Mouse (Mus musculus) embryonic facial prominence, embryonic 13.5 days (tissue): ENCODE data around the gene Mok. TPM values are rescaled to one million over a fixed set of nuclear protein-coding genes. Genes with fewer than 3 reads are reported as not detected.
A peak's percentile ranks its signal among the peaks of the same experiment; 100 is the strongest.
"Not testable (repeated sequence)": the region's sequence is repeated elsewhere in the genome, so short reads cannot be mapped to it uniquely, and the experiment has no call there.

Source experiments
- ATAC-seq: fragments of 200-750 bp; cut with Nextera tagmentation; 2 replicates; pipeline ENCODE4 v1.8.0; 2017; ENCODE audit warnings: low read depth; ENCODE audit not compliant: insufficient number of reproducible peaks, insufficient read depth, low FRiP score, low TSS enrichment
- H3K27ac ChIP-seq: fragments of 300-500 bp; sonication (generic); 2 replicates; pipeline ENCODE4 v1.5.1; 2015; ENCODE audit warnings: moderate library complexity, mild to moderate bottlenecking, inconsistent platforms
- H3K27me3 ChIP-seq: fragments of 300-500 bp; sonication (generic); 2 replicates; pipeline ENCODE4 v1.6.1; 2015; ENCODE audit warnings: mild to moderate bottlenecking, inconsistent platforms
- H3K36me3 ChIP-seq: fragments of 300-500 bp; sonication (generic); 2 replicates; pipeline ENCODE4 v1.6.1; 2015; ENCODE audit warnings: mild to moderate bottlenecking, inconsistent platforms
- H3K4me1 ChIP-seq: fragments of 300-500 bp; sonication (generic); 2 replicates; pipeline ENCODE4 v1.6.1; 2015; ENCODE audit warnings: inconsistent platforms
- H3K4me2 ChIP-seq: fragments of 300-500 bp; sonication (generic); 2 replicates; pipeline ENCODE4 v1.6.1; 2015; ENCODE audit warnings: moderate library complexity, mild to moderate bottlenecking, inconsistent platforms
- H3K4me3 ChIP-seq: fragments of 300-500 bp; sonication (generic); 2 replicates; pipeline ENCODE4 v1.5.1; 2015; ENCODE audit warnings: mild to moderate bottlenecking, inconsistent platforms
- H3K9ac ChIP-seq: fragments of 300-500 bp; sonication (generic); 2 replicates; pipeline ENCODE4 v1.6.1; 2015; ENCODE audit warnings: mild to moderate bottlenecking, inconsistent platforms
- H3K9me3 ChIP-seq: fragments of 300-500 bp; sonication (generic); 2 replicates; pipeline ENCODE4 v1.6.1; 2016; ENCODE audit warnings: inconsistent platforms
- WGBS: fragments of 180-500 bp; shearing (Covaris S2); methylation state at CpG from one replicate; pipeline ENCODE4 v1.1.7; 2015; ENCODE audit warnings: mixed read lengths; 5-methylcytosine and 5-hydroxymethylcytosine counted together
- polyA plus RNA-seq: library from polyadenylated mRNA; unstranded; fragments of >200 nt; fragmentation: Nextera tagmentation; extraction: Ambion mirVana; gene quantifications from 2 replicates; pipeline ENCODE4 v1.2.1, GENCODE M21; 2015

Gene Mok
- polyA plus RNA-seq, 1 experiment from 2014 or later = 6.5 TPM

DNA sequence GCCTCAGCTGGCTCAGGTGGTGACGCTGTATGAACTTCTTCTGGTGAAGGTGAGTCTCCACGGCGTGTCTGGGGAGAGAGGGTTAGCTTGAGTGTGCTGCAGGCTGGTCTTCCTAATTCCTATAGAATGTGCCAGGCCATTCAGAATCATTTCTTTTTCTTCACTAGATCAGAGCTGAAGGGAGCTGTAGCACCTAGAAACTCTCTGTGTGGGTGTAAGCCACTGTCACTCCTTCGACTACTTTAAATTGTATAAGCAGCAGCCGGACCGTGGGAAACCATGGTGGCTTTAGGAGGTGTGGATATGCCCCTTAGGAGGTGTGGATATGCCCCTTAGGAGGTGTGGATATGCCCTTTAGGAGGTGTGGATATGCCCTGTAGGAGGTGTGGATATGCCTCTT lies 23.3 kb upstream of the Mok start:
- Histone ChIP-seq H3K4me2 (no peak overlapping the region), H3K9me3 (no peaks in the 10 kb centered on the region), H3K27me3 (no peaks in the 10 kb centered on the region), H3K4me3 (no peak overlapping the region), H3K36me3 (peaks cover 77% of the 10 kb centered on the region), H3K9ac (no peak overlapping the region), H3K4me1 (no peaks in the 10 kb centered on the region), H3K27ac (no peak overlapping the region)
- WGBS = 94% methylated on average over 6 of the region's 6 CpGs
- ATAC-seq = no peak

- Histone ChIP-seq H3K36me3 (peaks cover 69% of the 10 kb centered on the region), H3K27ac (no peak overlapping the region), H3K27me3 (no peaks in the 10 kb centered on the region), H3K4me1 (peaks cover 5% of the 10 kb centered on the region; the same call in 1 of the 2 replicates), H3K9me3 (no peaks in the 10 kb centered on the region), H3K9ac (no peak overlapping the region), H3K4me3 (no peak overlapping the region), H3K4me2 (no peak overlapping the region)
- no peak for ATAC-seq
- whole genome bisulfite sequencing = 63% methylated on average over 7 of the region's 7 CpGs
These were observed 20.5 kb upstream of the Mok start for GRCm38 (mm10) chr12:110861256-110861655.

DNA sequence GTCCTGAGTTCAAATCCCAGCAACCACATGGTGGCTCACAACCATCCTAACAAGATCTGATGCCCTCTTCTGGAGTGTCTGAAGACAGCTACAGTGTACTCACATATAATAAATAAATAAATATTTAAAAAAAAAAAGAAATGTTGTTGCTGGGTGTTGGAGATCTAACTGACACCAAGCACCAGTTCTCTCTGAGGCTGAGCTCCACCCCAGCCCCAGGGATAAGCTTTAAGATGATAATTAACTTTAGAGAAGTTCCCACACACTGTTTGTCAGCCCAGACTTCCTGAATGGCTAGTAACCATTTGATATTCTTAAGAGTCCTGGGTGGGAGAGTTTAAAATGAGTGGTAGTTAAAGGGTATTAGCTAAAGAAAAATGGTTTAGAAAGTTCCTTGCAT lies 19.6 kb upstream of the Mok start:
- H3K36me3 ChIP-seq = peaks cover 69% of the 10 kb centered on the region
- H3K4me3 ChIP-seq = no peak overlapping the region
- no peak for ATAC-seq
- no peaks in the 10 kb centered on the region for H3K27me3 ChIP-seq
- H3K9ac ChIP-seq = no peak overlapping the region
- H3K4me1 ChIP-seq = peaks cover 5% of the 10 kb centered on the region; the same call in 1 of the 2 replicates
- no peak overlapping the region for H3K4me2 ChIP-seq
- H3K9me3 ChIP-seq = no peaks in the 10 kb centered on the region
- H3K27ac ChIP-seq = no peak overlapping the region

- not testable (repeated sequence) for H3K4me3 ChIP-seq, H3K27me3 ChIP-seq, H3K9me3 ChIP-seq, H3K4me1 ChIP-seq, ATAC-seq, H3K27ac ChIP-seq, H3K4me2 ChIP-seq, H3K9ac ChIP-seq
- peaks cover 60% of the 10 kb centered on the region for H3K36me3 ChIP-seq
- 96% methylated on average over 15 of the region's 15 CpGs for WGBS
These were observed 17.9 kb upstream of the Mok start for GRCm38 (mm10) chr12:110858681-110859080.

- H3K27me3 ChIP-seq = no peaks in the 10 kb centered on the region
- no peak overlapping the region for H3K4me2 ChIP-seq
- H3K4me3 ChIP-seq = no peak overlapping the region
- H3K27ac ChIP-seq = no peak overlapping the region
- no peak overlapping the region for H3K9ac ChIP-seq
- H3K4me1 ChIP-seq = peaks cover 11% of the 10 kb centered on the region; the same call in 1 of the 2 replicates
- H3K9me3 ChIP-seq = no peaks in the 10 kb centered on the region
- peaks cover 58% of the 10 kb centered on the region for H3K36me3 ChIP-seq
- WGBS = 55% methylated on average over 7 of the region's 7 CpGs
- no peak for ATAC-seq
These were observed 16.5 kb upstream of the Mok start for GRCm38 (mm10) chr12:110857196-110857595.

GRCm38 (mm10) chr12:110854786-110855737 lies 14.3 kb upstream of the Mok start:
- no peak overlapping the region for H3K9ac ChIP-seq
- peaks cover 22% of the 10 kb centered on the region for H3K4me1 ChIP-seq
- peak overlapping the region; percentile 23; the same call in 1 of the 2 replicates for H3K27ac ChIP-seq
- H3K4me2 ChIP-seq = no peak overlapping the region
- 83% methylated on average over 32 of the region's 32 CpGs for WGBS
- H3K4me3 ChIP-seq = no peak overlapping the region
- peaks cover 46% of the 10 kb centered on the region for H3K36me3 ChIP-seq
- no peaks in the 10 kb centered on the region for H3K27me3 ChIP-seq
- H3K9me3 ChIP-seq = no peaks in the 10 kb centered on the region
- no peak for ATAC-seq

DNA sequence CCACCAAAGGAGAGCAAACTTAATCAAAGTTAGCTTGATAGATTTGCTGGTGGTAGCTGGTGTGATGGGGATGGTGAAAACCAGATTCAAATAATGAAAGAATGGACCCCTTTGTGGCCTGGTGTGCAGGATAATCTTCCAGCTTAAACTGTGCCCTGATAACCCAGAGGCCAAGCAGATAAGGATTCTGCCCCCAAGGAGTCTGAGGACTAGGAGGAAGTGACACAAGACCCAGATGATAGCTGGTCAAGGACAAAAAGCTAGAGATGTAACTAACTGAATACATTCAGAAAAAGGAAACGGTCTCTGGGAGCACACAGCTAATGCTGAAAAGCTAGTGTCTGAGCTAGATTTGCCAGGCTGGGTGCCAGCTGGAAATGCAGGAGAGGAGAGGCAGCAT lies 11.2 kb upstream of the Mok start:
- H3K27ac ChIP-seq = no peak overlapping the region
- no peak overlapping the region for H3K4me3 ChIP-seq
- H3K4me2 ChIP-seq = no peak overlapping the region
- no peaks in the 10 kb centered on the region for H3K9me3 ChIP-seq
- ATAC-seq = no peak
- H3K9ac ChIP-seq = 0 out of 2 replicates have a peak overlapping the region, but pooled peaks have one; percentile 93
- peaks cover 17% of the 10 kb centered on the region for H3K4me1 ChIP-seq
- 89% methylated on average over 1 of the region's 1 CpGs for WGBS
- peaks cover 2% of the 10 kb centered on the region; the same call in 1 of the 2 replicates for H3K27me3 ChIP-seq
- H3K36me3 ChIP-seq = peaks cover 25% of the 10 kb centered on the region

DNA sequence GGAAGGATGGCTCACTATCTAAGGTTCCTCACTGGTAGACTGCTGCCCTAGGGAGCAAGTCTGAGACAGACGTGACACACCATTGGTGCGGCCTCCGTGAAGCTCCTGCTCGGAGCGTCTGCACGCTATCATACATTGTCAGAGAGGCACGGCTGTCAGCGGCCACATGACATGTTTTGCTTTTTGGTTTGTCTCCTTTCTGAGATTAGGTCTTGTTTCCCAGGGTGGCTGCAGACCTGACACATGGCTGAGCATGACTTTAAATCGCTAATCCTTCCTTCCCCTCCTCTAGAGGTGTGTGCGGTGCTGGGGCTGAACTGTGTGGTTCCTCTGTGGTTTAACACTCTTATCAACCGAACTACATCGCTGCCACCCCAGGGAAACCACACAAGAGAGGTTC lies 10.7 kb upstream of the Mok start:
- peaks cover 22% of the 10 kb centered on the region for H3K36me3 ChIP-seq
- 79% methylated on average over 12 of the region's 12 CpGs for WGBS
- H3K4me1 ChIP-seq = peaks cover 17% of the 10 kb centered on the region
- H3K4me2 ChIP-seq = peak overlapping the region; percentile 80
- H3K27ac ChIP-seq = no peak overlapping the region
- H3K9ac ChIP-seq = peak overlapping the region; percentile 93; the same call in 1 of the 2 replicates
- peaks cover 8% of the 10 kb centered on the region for H3K27me3 ChIP-seq
- H3K9me3 ChIP-seq = no peaks in the 10 kb centered on the region
- peak overlapping the region; percentile 91 for H3K4me3 ChIP-seq
- no peak for ATAC-seq

DNA sequence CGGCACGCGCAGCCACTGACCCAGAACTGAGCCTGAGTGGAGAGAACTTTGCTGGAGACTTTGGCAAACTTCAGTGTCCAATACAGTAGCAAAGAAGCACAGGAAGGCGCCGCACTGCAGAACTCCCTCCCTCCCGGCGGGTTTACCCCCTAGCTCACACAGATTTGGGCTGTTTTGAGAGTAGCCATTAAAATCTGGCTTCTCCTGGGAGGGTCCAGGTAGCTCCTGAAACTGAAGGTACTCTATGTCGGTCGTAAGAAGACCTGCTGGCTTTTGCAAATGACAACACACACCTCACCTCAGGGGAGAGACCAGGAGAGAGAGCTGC lies 10.2 kb upstream of the Mok start:
- Histone ChIP-seq H3K4me3 (peak overlapping the region; percentile 91), H3K27ac (peak overlapping the region; percentile 74), H3K9ac (peak overlapping the region; percentile 93), H3K27me3 (peaks cover 13% of the 10 kb centered on the region), H3K9me3 (no peaks in the 10 kb centered on the region), H3K4me1 (peaks cover 21% of the 10 kb centered on the region), H3K36me3 (peaks cover 17% of the 10 kb centered on the region), H3K4me2 (peak overlapping the region; percentile 80)
- ATAC-seq = no peak
- 15% methylated on average over 9 of the region's 9 CpGs for WGBS

DNA sequence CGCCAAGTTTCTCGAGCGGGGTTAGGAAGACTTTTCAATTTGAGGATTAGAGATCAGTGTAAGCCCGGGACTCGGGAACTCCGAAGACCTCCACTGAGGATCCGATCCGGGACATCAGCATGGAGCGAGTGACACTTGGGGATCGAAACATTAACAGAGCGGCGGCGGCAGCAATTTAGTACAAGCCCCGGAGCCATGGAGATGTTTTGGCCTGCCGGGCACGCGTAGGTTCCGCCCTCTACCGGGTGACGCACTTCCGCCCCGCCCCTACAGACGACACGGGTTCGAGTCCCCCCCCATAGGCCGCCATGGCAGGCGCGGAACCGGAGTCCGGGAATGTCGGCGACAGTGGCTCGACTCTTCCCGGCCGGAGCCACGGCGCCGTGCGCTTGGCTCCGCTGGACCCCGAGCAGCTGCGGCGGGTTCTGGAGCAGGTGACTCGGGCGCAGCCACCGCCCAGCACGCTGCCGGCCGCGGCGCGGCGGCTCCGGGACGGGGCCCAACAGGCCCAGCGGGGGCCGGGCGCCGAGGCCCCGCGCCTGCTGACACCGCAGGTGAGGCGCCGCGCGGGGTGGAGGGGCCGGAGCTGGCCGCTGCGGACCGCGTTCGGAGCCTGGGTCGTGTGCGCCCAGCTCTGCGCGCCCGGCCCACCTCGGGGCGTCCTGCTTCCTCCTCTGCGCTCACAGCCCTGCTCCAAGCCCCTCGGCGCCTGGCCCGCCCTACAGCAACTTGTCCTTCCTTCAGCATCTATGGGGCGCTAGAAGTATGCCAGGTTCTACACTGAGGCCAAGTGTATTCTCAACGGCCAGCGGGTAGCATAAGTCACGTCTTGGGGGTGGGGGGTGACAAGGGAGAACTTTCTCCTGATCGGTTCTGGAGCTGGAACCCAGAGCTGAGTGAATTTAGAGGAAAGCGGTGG lies 9.5 kb upstream of the Mok start, which contains the start of gene Zfp839:
Zfp839 (plus strand) TSS at position 244 of the 919 bp plus-strand sequence.
- Histone ChIP-seq H3K4me1 (peaks cover 27% of the 10 kb centered on the region), H3K4me3 (peak within 1 kb of the TSS; percentile 91), H3K27me3 (peaks cover 13% of the 10 kb centered on the region), H3K27ac (peak within 1 kb of the TSS; percentile 74), H3K4me2 (peak within 1 kb of the TSS; percentile 80), H3K9ac (peak within 1 kb of the TSS; percentile 93), H3K36me3 (peaks cover 11% of the 10 kb centered on the region), H3K9me3 (no peaks in the 10 kb centered on the region)
- WGBS = under 1% methylated on average over 89 of the region's 89 CpGs
- peak; percentile 69 for ATAC-seq

DNA sequence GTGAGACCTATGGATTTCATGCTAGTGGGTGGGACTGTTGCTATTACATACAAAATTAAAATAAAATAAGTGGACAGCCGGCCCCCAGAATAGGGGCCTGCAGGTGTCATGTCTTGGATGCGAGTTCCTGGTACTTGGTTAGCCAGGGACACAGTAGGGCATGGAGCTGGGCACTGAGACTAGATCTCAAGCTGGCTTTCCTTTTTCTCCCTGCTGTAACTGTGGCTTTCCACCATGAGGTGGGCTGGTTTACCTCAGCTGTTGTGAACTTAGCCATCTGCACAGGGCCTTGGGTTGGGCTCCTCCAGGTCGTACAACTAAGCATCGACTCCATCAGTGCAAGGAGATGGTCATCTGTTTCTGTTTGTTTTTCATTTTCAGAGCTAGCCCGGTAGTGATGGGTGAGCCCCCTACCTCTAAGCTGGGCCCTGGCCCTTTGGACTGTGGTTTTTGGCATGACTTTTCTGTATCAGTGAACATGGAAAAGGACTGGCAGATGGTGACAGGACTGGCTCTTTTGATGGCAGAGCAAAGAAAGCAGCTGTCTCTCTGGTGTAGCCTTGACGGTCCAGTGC lies 5.5 kb upstream of the Mok start:
- Histone ChIP-seq H3K4me1 (peaks cover 25% of the 10 kb centered on the region), H3K4me2 (peak overlapping the region; percentile 67), H3K9ac (peak overlapping the region; percentile 71), H3K27ac (no peak overlapping the region), H3K9me3 (no peaks in the 10 kb centered on the region), H3K4me3 (peak overlapping the region; percentile 51), H3K27me3 (peaks cover 16% of the 10 kb centered on the region), H3K36me3 (no peaks in the 10 kb centered on the region)
- ATAC-seq = no peak
- 71% methylated on average over 6 of the region's 6 CpGs for WGBS
